Mouse (Mus musculus) embryonic facial prominence, embryonic 14.5 days (tissue): ENCODE results near the gene Fgl2. TPM values are rescaled to one million over a fixed set of nuclear protein-coding genes. Genes with fewer than 3 reads are reported as not detected.

Experiments
- ATAC-seq: fragments of 200-750 bp; cut with Nextera tagmentation; 2 replicates; pipeline ENCODE4 v1.8.0; 2017; ENCODE audit warnings: low read depth, moderate number of reproducible peaks, moderate TSS enrichment
- DNase-seq: peaks from one replicate; pipeline ENCODE4 v3.0.0-alpha.2; 2015; ENCODE audit warnings: low spot score
- H3K27ac ChIP-seq: fragments of 300-500 bp; sonication (generic); replicated peaks from 2 replicates; pipeline ENCODE4 v1.5.1; 2014; ENCODE audit warnings: low read depth, mild to moderate bottlenecking, low read length, moderate library complexity
- H3K27me3 ChIP-seq: fragments of 300-500 bp; sonication (generic); replicated peaks from 2 replicates; pipeline ENCODE4 v1.6.1; 2014; ENCODE audit warnings: low read length; ENCODE audit not compliant: control insufficient read depth, insufficient read depth
- H3K36me3 ChIP-seq: fragments of 300-500 bp; sonication (generic); 2 replicates; pipeline ENCODE4 v1.6.1; 2014; ENCODE audit warnings: low read length, mixed read lengths; ENCODE audit not compliant: control insufficient read depth, insufficient read depth
- H3K4me1 ChIP-seq: fragments of 300-500 bp; sonication (generic); 2 replicates; pipeline ENCODE4 v1.6.1; 2014; ENCODE audit warnings: antibody characterized with exemption, low read length; ENCODE audit not compliant: control insufficient read depth, insufficient read depth
- H3K4me2 ChIP-seq: fragments of 300-500 bp; sonication (generic); 2 replicates; pipeline ENCODE4 v1.6.1; 2014; ENCODE audit warnings: low read depth, mild to moderate bottlenecking, low read length, moderate library complexity, mixed read lengths
- H3K4me3 ChIP-seq: fragments of 300-500 bp; sonication (generic); 2 replicates; pipeline ENCODE4 v1.5.1; 2014; ENCODE audit warnings: low read depth, mild to moderate bottlenecking, low read length
- H3K9ac ChIP-seq: fragments of 300-500 bp; sonication (generic); 2 replicates; pipeline ENCODE4 v1.6.1; 2014; ENCODE audit warnings: low read depth, mild to moderate bottlenecking, low read length, moderate library complexity, mixed read lengths
- H3K9me3 ChIP-seq: fragments of 300-500 bp; sonication (generic); 2 replicates; pipeline ENCODE4 v1.6.1; 2016; ENCODE audit warnings: low read length; ENCODE audit not compliant: control insufficient read depth
- WGBS: fragments of 180-500 bp; shearing (Covaris S2); extraction: QIAGEN DNeasy Blood & Tissue Kit; methylation state at CpG from one replicate; pipeline ENCODE4 v1.1.7; 2014; 5-methylcytosine and 5-hydroxymethylcytosine counted together
- polyA plus RNA-seq: library from polyadenylated mRNA; unstranded; fragments of >200 nt; fragmentation: Nextera tagmentation; extraction: Ambion mirVana; gene quantifications from 2 replicates; pipeline ENCODE4 v1.2.1, GENCODE M21; 2014

The Fgl2 gene
- polyA plus RNA-seq, 1 experiment from 2014 or later: 4.5 TPM

DNA sequence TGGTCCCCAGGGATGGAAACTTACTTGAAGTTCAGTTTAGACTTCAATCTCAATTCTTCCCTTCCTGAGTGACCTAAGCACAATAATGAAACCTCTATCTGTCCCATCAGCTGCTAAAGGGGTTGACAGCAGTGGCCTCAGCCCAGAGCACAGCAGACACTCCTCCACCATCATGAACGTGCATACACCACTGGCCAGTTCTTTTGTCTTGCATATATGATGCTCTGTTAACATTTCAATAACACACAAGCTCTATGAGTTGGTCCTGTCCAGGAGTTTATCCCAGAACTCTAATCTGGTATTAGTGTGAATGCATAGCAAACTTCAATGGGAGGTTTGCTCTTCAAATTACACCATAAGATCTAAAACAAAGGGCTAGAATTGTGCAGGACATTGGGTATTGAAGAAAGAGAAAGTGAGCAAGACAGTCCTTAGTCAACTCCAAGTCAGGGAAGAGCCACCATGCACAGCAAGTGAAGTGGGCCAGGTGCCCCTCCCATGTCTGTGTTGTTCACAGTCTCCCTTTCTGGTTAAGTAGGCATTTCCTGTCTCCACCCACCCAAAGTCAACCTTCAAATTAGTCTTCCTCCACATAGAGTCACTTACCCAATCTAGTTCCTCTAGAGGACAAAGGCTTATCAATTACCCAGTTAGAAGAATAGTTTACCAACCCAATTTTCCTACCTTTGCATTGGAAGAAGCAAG, 41.8 kb downstream of the Fgl2 start:
- H3K4me3 ChIP-seq: no peak overlapping the region
- 53% methylated on average over 1 of the region's 1 CpGs for WGBS
- no peaks in the 10 kb centered on the region for H3K36me3 ChIP-seq
- no peak overlapping the region for H3K4me2 ChIP-seq
- H3K9me3 ChIP-seq: no peaks in the 10 kb centered on the region
- H3K27ac ChIP-seq: no peak overlapping the region
- H3K9ac ChIP-seq: no peak overlapping the region
- DNase-seq (no peak), ATAC-seq (no peak)
- no peaks in the 10 kb centered on the region for H3K4me1 ChIP-seq
- H3K27me3 ChIP-seq: no peaks in the 10 kb centered on the region

DNA sequence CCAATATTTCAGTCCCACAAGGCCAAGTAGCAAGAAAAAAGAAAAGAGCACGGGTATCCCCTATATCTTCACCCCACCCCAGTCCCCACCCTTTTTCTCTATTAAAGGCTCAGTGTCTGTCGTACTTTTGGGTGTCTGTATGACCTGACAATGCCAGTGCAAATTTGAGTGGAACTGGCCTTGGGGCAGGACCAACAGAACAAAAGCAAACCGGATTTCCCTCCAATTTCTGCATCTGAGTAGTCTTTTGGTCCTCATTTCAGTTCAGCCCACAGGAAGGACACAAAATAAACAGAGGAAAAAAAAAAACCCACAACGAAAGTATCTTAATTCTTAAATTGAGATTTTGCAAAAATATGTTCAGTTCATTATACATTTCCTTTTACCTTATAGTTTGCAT, 46.2 kb downstream of the Fgl2 start:
- no peaks in the 10 kb centered on the region for H3K27me3 ChIP-seq
- H3K9me3 ChIP-seq: no peaks in the 10 kb centered on the region
- H3K4me1 ChIP-seq: no peaks in the 10 kb centered on the region
- DNase-seq (no peak), ATAC-seq (no peak)
- H3K36me3 ChIP-seq: no peaks in the 10 kb centered on the region
- 58% methylated on average over 4 of the region's 4 CpGs for WGBS
- no peak overlapping the region for H3K4me2 ChIP-seq
- H3K27ac ChIP-seq: no peak overlapping the region; the same call in 1 of the 2 replicates
- no peak overlapping the region for H3K9ac ChIP-seq
- H3K4me3 ChIP-seq: no peak overlapping the region

DNA sequence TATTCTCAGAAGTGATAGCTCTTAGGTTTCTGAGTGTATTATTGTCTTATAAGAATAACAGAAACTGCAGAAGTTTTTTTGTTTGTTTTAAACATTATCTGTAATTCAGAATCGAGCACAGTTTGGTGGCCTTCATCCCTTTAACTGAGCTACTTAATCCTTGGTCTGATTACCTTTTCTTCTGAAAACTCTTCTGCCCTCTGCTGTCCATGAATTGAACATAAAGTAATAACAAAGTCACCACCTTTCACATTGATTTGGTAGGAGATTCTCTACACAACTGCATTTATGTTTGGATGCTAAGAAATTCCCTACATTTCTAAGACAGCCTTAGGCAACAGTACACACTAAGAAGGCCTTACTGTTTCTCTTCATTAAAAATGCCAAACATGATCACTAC, 48.2 kb downstream of the Fgl2 start:
- Histone ChIP-seq H3K27me3 (no peaks in the 10 kb centered on the region), H3K4me1 (no peaks in the 10 kb centered on the region), H3K9me3 (no peaks in the 10 kb centered on the region), H3K4me2 (no peak overlapping the region), H3K9ac (no peak overlapping the region), H3K4me3 (no peak overlapping the region), H3K36me3 (no peaks in the 10 kb centered on the region), H3K27ac (no peak overlapping the region)
- no peak for ATAC-seq
- peak; percentile 20 for DNase-seq
- 27% methylated on average over 1 of the region's 1 CpGs for WGBS

DNA sequence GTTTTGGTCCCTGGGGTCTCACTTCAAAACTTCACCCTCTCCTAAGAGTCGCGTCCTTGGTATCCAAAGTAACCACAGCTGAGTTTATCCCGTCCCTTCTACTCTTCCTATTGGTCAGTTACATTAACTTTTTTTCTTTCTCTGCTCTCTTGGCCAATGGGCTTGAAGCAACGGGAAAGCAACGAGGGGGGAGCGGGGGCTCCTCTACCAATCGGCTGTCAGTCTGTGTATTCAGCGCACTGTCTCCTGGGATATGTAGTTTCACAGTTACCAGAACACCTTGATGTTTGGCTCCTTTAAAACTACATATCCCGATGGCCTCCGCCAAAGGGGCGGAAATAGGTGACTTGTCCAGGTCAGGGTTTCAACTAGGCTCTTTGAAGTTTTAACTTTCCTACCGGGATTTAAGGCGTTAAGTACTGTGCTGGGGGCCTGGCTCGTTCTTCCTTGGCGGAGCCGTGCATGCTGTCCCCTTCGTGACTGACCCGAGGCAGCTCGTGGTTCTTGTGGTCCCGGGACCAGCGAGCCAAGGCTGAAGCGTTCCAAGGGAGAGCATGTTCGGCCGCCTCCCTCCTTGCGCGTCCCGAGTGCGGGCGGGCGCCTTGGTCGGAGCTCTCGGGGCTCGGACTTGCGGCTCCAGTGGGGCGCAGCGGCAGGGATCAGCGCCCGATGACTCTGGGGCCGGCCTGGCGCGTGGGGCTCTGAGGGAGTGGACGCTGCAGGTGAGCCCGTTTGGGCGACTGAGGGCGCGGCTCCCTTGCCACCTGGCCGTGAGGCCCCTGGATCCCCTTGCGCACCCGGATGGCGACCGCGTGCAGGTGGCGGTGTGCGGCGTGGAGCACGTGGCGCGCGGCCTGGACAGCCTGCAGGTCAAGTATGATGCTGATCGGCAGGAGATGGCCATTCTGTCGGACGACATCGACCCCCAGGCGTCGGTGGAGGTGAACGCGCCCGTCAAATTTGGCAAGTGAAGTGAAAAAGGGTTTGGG, 52.5 kb downstream of the Fgl2 start, which contains the start of the genes Ccdc146 and Fam185a:
Ccdc146 (minus strand) TSS at position 64 of the 989 bp plus-strand sequence.
Fam185a (plus strand) TSS at position 345 of the 989 bp plus-strand sequence.
- peak within 1 kb of the TSS; percentile 95 for H3K4me2 ChIP-seq
- WGBS: 0% methylated on average over 54 of the region's 68 CpGs
- peak within 1 kb of the TSS; percentile 72 for H3K4me3 ChIP-seq
- no peaks in the 10 kb centered on the region for H3K36me3 ChIP-seq
- 0 out of 2 replicates have a peak, but pooled peaks cover 4% of the 10 kb centered on the region for H3K4me1 ChIP-seq
- H3K27me3 ChIP-seq: no peaks in the 10 kb centered on the region
- DNase-seq: peak; percentile 100
- H3K9ac ChIP-seq: peak within 1 kb of the TSS; percentile 78
- peak within 1 kb of the TSS; percentile 31; the same call in 1 of the 2 replicates for H3K27ac ChIP-seq
- peak; percentile 100 for ATAC-seq
- H3K9me3 ChIP-seq: no peaks in the 10 kb centered on the region

DNA sequence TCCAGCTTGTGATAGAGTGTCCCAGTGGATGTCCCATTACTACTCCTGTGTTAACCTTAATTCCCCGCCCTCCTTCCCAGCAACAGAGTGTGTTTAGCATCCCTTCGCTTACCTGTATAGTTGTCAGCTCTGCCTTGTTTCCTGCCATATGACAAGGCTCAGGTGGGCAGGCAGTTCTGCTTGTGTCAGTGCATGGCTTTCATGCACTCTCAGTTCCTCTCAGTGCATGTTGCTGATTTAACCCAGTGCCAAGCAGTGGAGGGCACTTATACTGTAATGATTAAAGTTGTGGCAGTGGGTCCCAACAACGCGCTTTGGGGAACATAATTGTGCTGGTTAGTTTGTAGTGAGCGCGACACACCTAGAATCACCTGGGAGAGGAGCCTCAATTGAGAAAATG, 54.2 kb downstream of the Fgl2 start:
- 91% methylated on average over 6 of the region's 6 CpGs for WGBS
- H3K36me3 ChIP-seq: no peaks in the 10 kb centered on the region
- 0 out of 2 replicates have a peak, but pooled peaks cover 4% of the 10 kb centered on the region for H3K4me1 ChIP-seq
- ATAC-seq (no peak), DNase-seq (no peak)
- peak overlapping the region; percentile 95 for H3K4me2 ChIP-seq
- H3K9ac ChIP-seq: no peak overlapping the region
- H3K27me3 ChIP-seq: no peaks in the 10 kb centered on the region
- H3K4me3 ChIP-seq: no peak overlapping the region
- H3K9me3 ChIP-seq: no peaks in the 10 kb centered on the region
- H3K27ac ChIP-seq: no peak overlapping the region

Other genes with a start within 250 kb of the Fgl2 start
- 3.6 and 4.2 TPM in 2 replicates for gene Gsap, start 186.4 kb upstream of the Fgl2 start, polyA plus RNA-seq
- gene Ccdc146, start 52.0 kb downstream of the Fgl2 start, polyA plus RNA-seq: 0.60 and 2.8 TPM in 2 replicates
- gene Fam185a, start 52.3 kb downstream of the Fgl2 start, polyA plus RNA-seq: 6.3 and 6.6 TPM in 2 replicates
- 138 and 151 TPM in 2 replicates for gene Lrrc17, start 170.9 kb downstream of the Fgl2 start, polyA plus RNA-seq